Mouse (Mus musculus): Measurements from ENCODE around the gene Maneal.

Maneal gene

GRCm38 (mm10) chr4:124849631-124850260 lies 12.2 kb downstream of the Maneal start:
- DNase-seq (ENCODE audit: low read depth, low spot score), result peak; percentile 34

DNA sequence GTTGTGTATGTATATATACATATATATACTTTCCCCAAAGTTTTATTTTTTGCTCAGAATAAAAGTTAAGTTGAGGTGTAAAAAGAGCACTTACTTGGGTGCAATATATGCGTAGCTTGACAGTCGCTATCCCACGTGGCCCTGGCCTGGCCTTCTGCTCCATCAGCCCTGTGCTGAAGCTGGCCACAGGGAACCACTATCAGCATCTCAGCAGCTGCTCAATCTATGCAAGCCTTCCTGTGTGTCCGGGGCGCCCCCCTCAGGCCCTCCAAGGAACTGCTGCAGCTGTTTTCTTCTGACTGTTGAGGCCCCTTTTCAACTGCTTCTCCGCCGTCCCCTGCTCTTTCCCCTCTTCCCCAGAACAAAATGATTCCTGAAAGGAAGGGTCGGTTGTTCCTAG lies 14.4 kb downstream of the Maneal start:
- DNase-seq (ENCODE audit: low read depth, low spot score), result no peak

DNA sequence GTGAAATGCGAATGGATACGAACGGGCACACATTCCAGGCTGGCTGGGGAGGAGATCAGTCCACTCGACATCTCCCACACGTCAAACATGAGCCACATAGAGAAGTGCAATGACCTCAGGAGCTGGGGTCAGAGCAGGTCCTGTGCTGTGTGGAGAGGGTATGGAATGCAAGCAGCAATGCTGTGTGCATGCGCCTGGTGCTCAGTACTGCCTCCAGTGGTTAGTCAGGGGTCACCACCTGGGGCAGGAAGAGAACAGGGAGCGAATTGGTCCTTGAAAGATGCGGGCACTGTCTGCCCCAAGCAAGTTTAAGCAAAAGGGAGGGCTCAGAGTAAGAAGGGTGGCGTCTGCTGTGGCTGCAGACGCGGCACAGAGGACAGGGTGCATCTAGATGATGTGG lies 18.5 kb downstream of the Maneal start:
- no peak for DNase-seq (ENCODE audit: low read depth, low spot score)

GRCm38 (mm10) chr4:124840998-124841397 lies 21.0 kb downstream of the Maneal start:
- no peak for DNase-seq (ENCODE audit: low read depth, low spot score)

DNA sequence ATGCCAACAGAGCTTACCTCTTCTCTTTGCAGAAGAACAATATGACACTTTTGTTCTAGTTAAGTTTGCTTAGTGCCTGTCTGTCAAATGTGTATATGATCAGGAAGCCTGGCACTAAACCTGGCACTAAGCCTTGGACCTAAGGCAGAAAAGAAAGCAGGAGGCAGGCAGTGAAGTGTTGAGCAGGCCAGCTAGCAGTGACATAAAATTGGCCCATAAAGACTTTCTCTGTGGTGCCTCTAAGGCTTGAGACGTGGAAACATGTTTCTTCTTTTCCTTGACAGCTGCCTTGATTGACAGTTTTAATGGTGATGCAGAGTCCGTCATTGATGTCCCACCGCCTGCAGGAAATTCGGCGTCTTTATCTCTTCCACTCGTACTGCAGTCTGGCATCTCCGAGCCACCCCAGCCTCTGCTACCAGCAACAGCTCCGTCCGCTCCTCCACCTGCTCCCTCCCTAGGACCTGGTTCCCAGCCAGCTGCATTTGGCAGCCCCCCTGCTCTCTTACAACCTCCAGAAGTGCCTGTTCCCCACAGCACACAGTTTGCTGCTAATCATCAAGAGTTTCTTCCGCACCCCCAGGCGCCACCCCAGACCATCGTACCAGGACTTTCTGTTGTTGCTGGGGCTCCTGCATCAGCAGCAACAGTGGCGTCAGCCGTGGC lies 23.8 kb downstream of the Maneal start:
- no peak for DNase-seq (ENCODE audit: low read depth, low spot score)

GRCm38 (mm10) chr4:124832796-124833195 lies 29.2 kb downstream of the Maneal start:
- DNase-seq (ENCODE audit: low read depth, low spot score), result no peak

DNA sequence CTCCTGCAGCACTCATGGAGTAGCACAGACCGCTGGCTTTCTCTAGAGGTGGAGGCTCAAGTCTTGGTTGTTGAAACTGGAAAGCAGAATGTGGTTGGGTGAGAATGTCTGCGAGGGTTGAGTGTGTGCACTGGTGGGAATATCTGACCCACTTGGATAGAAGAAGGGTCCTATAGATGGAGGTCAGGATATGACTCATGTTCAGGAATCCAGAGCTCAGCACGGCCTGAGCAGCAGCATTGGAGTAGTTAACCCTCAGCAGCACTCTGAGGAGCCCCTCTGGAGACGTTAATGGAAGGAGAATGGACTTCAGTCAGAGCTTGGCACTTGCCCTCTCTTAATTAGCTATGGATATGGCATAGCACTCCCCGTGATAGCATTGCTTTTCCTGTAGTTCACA lies 32.3 kb downstream of the Maneal start:
- DNase-seq (ENCODE audit: low read depth, low spot score), result no peak

- DNase-seq (ENCODE audit: low read depth, low spot score), result no peak
These were observed 36.5 kb downstream of the Maneal start for GRCm38 (mm10) chr4:124825371-124825965.

DNA sequence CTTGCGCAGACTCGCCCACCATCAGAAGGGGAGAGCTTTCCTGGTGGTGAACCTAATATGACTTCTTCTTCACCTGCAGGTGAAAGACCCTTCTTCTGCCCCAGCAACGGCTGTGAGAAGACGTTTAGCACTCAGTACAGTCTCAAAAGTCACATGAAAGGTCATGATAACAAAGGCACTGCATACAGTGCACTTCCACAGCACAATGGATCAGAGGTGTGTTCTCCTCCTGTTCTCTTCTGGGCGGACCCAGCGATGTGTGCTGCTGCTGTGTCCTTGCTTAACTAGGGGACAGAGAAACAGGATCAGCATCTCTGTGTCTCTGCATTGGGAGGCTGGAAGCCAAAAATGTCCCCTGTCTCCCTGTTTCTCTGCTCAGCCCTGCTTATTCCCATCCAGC lies 37.0 kb downstream of the Maneal start:
- no peak for DNase-seq (ENCODE audit: low read depth, low spot score)

- no peak for DNase-seq (ENCODE audit: low read depth, low spot score)
These were observed 43.1 kb downstream of the Maneal start for GRCm38 (mm10) chr4:124818832-124819231.

DNA sequence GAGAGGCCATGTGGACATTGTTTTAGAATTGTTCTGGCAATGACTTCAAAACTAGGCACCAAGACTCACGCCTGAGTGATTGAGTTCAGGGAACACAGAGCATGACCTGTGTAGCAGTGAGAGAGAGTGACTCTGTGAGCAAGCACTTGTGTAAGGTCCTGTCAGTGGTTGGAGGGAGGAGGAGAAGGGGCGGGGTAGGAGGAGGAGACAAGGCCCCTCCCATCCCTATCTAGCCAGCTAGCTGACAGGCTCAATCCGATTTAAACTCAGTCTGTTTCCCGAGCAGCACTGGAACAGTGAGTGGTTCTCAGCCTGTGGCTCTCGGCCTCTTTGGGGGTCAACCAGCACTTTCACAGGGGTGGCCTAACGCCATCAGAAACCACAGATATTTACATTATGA lies 44.2 kb downstream of the Maneal start:
- no peak for DNase-seq (ENCODE audit: low read depth, low spot score)

- no peak for DNase-seq (ENCODE audit: low read depth, low spot score)
These were observed 46.1 kb downstream of the Maneal start for GRCm38 (mm10) chr4:124815901-124816300.

- DNase-seq (ENCODE audit: low read depth, low spot score), result no peak
These were observed 50.5 kb downstream of the Maneal start for GRCm38 (mm10) chr4:124811347-124811975.

DNA sequence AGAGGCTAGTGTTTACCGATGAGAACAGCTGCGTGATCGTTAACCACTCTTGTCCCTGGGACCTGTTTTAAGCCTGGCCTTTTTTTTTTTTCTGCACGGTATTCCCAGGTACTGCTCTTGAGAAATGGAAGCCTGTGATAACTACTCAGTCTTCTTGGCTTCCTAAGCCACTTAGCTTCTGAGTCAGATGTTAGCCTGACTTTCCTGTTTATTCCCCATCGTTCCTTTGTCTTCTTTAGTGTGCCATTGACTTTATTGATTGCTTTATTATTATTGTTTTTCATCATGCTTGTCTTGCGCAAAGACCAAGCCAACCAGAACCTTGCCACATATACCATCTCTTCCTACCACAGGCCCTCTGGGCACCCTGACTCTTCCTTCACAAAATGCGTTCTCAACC lies 51.9 kb downstream of the Maneal start:
- DNase-seq (ENCODE audit: low read depth, low spot score), result no peak

DNA sequence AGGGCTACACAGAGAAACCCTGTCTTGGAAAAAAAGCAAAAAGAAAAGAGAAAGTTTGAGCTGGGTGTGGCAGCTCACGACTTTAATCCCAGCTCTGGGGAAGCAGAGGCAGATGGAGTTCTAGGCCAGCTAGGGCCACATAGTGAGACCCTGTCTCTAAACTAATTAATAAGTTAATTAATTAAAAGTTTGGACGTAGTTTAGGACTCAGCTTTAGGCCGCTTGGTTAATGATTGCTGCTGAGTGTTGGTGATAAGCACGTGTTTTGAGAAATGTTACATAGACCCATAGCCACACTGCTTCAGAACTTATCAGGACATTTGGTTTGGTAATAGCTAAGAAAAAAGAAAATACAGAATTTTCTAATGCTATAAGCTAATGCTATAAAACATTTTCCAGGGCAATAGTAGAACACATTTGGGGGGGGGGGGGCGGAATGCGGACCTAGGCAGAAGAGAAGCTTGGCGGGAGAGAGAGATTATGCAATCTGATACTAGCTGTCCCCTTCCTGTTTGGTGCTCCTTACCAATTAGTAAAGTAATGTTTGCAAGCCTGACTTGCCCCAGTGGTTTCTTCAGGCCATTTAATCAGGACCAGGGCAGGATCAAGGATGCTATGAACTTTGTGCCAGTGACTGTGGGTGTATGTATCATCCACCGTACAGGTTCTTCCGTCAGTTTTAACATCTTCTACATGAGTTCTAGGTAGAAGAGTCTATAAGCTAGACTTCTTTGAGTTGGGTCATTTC lies 52.7 kb downstream of the Maneal start:
- DNase-seq (ENCODE audit: low read depth, low spot score), result no peak

DNA sequence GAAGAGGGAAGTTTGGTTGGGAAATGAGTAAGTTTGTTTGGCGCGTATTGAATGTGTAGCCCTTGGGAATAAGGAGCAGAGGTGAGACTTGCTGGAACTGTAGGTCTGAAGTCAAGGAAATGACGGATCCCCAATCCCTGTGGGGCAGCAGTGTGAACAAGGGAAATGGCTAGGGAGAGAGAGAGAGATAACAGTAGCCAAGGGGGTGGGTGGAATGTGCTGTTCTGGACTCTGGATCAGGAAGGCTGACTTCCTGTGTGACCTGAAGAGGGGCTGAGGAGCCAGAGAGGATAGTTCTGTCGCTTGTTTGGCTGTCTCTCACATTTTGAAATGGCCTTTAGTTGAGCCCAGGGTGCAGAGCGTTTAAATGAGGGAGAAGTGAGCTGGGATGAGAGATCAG lies 53.5 kb downstream of the Maneal start:
- DNase-seq (ENCODE audit: low read depth, low spot score), result no peak

All from brain, embryonic 18.5 days (tissue).